ENCODE assay signal across 25 mouse cellular contexts in the genomic region with DNA sequence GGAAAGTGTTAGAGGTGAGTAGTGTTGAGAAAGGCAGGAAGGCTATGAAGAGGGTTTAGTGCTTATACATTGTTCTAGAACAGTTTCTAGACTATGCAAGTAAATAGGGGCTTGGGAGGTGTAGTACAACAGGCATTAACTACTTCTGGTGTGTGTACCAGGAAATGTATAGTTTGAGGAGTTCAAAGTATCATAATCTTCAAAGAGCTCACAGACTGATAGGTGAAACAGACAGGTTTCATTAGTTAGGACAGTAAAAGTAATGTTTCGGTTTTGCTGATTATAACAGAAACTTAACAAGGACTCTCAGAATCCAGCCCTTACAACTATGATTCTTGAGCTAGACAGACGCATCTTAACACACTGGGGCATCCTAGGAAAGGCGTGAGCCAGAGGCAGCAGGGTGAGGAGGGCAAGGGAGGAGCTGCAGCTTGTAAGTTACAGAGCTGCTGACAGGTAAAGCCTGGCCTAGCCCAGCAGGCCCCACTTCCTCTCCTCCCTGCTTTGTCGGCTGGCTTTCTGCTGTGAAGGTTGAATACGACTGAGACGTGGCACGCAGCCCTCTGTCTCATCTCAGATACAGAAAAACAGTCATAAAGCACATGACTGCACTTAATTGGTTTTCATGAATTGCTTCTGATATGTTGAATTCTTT. TPM values are rescaled to one million over a fixed set of nuclear protein-coding genes. Genes with fewer than 3 reads are reported as not detected.
DNase-seq lines count a peak whose midpoint lies in the region; ATAC-seq and TF ChIP-seq lines count a peak whose summit lies in the region.
"Had no signal": no experiment of that assay in that cellular context is flagged by ENCODE, and none has a peak within 500 bp of the region (broad histone marks: within the 10 kb centered on the region; RNA-seq: fewer than 3 reads in every experiment).

No protein-coding gene starts in this region.

- no peaks in the 10 kb centered on the region for H3K79me2 ChIP-seq in heart, adult 2 months (replicated peaks; ENCODE audit: control insufficient read depth, insufficient read depth, low read length)

- no peak overlapping the region for H3K4me3 ChIP-seq in heart, adult 2 months
- H3K4me3 ChIP-seq in small intestine, adult 2 months (ENCODE audit: low read depth, low read length): no peak overlapping the region
- H3K4me3 ChIP-seq in lung, postnatal 0 days (ENCODE audit: low read depth, low read length): no peak overlapping the region
- H3K4me3 ChIP-seq: embryonic facial prominence, embryonic 12.5 days; midbrain, embryonic 10.5 days; neural tube, embryonic 15.5 days; stomach, embryonic 15.5 days had no signal

- ATAC-seq in inflammation-experienced regulatory T-cells, adult 6 months: peak; percentile 80
- ATAC-seq in lung, postnatal 0 days: no peak
- ATAC-seq: hindbrain, postnatal 0 days; midbrain, embryonic 16.5 days had no signal

- TF ChIP-seq EP300 in heart, adult 2 months (IDR thresholded peaks at IDR 0.05; ENCODE audit: insufficient read depth, low read depth, low read length): no peak
- TF ChIP-seq EP300 in lung, postnatal 0 days (IDR thresholded peaks at IDR 0.05): no peak

- no peak for TF ChIP-seq CTCF in heart, adult 2 months (IDR thresholded peaks at IDR 0.05)
- no peak for TF ChIP-seq CTCF in small intestine, adult 2 months (IDR thresholded peaks at IDR 0.05; ENCODE audit: extremely low read depth, insufficient read length, insufficient replicate concordance, low read depth, low read length)
- no peak for TF ChIP-seq CTCF in lung, postnatal 0 days (IDR thresholded peaks at IDR 0.05)

- peak; percentile 51 for DNase-seq in heart, adult 11 months
- no peak for DNase-seq in heart, adult 2 months
- peak; percentile 64 for DNase-seq in CD4-positive, CD25-positive, alpha-beta regulatory T cell, adult 2 months (ENCODE audit: low read depth, low spot score)
- DNase-seq in lung, postnatal 0 days (ENCODE audit: low spot score): no peak
- DNase-seq in ovary, postnatal 36 days (ENCODE audit: low spot score): no peak
- DNase-seq in embryo, embryonic 11 days: no peak
- DNase-seq: adrenal gland, postnatal 14 days; cerebellum, adult 9-11 months; gastrocnemius, postnatal 36 days; heart, postnatal 14 days; kidney, adult 8-10 months; kidney, postnatal 10 days; right cerebral cortex, postnatal 14 days; thymus, adult 2 months had no signal

- H3K36me3 ChIP-seq in heart, adult 2 months (ENCODE audit: control insufficient read depth, insufficient read depth, low read length): no peaks in the 10 kb centered on the region
- no peaks in the 10 kb centered on the region; the same call in 1 of the 2 replicates for H3K36me3 ChIP-seq in small intestine, adult 2 months (ENCODE audit: control insufficient read depth, insufficient read depth, low read length)
- H3K36me3 ChIP-seq in lung, postnatal 0 days (ENCODE audit: insufficient read depth, low read length): no peaks in the 10 kb centered on the region

- intact Hi-C loops in heart, adult 2 months (cut with DNase I): no loop called here

- no peaks in the 10 kb centered on the region for H3K27me3 ChIP-seq in heart, adult 2 months (ENCODE audit: control insufficient read depth, insufficient read depth, low read length)
- H3K27me3 ChIP-seq in small intestine, adult 2 months (ENCODE audit: control insufficient read depth, insufficient read depth, low read length): no peaks in the 10 kb centered on the region
- no peaks in the 10 kb centered on the region for H3K27me3 ChIP-seq in lung, postnatal 0 days (replicated peaks; ENCODE audit: insufficient read depth, low read length)
- H3K27me3 ChIP-seq: embryonic facial prominence, embryonic 12.5 days; neural tube, embryonic 15.5 days; stomach, embryonic 15.5 days had no signal

- H3K27ac ChIP-seq in heart, adult 2 months: no peak overlapping the region
- H3K27ac ChIP-seq in small intestine, adult 2 months (ENCODE audit: insufficient read depth, low read depth, low read length): 0 out of 2 replicates have a peak overlapping the region, but pooled peaks have one; percentile 15
- no peak overlapping the region for H3K27ac ChIP-seq in lung, postnatal 0 days (ENCODE audit: low read length)
- H3K27ac ChIP-seq: embryonic facial prominence, embryonic 12.5 days; hindbrain, postnatal 0 days; macrophage; midbrain, embryonic 10.5 days; neural tube, embryonic 15.5 days; stomach, embryonic 15.5 days had no signal

- H3K9ac ChIP-seq in heart, adult 2 months (ENCODE audit: low read depth, low read length): no peak overlapping the region
- H3K9ac ChIP-seq in lung, postnatal 0 days (replicated peaks; ENCODE audit: low read depth): no peak overlapping the region
- H3K9ac ChIP-seq: embryonic facial prominence, embryonic 12.5 days; neural tube, embryonic 15.5 days; stomach, embryonic 15.5 days had no signal

- no peak overlapping the region for H3K4me2 ChIP-seq in lung, postnatal 0 days (replicated peaks; ENCODE audit: low read depth, low read length)
- H3K4me2 ChIP-seq: embryonic facial prominence, embryonic 12.5 days; neural tube, embryonic 15.5 days; stomach, embryonic 15.5 days had no signal

- no peak for TF ChIP-seq POLR2A in heart, adult 2 months (IDR thresholded peaks at IDR 0.05; ENCODE audit: insufficient read depth, low read depth, low read length)
- no peak for TF ChIP-seq POLR2A in small intestine, adult 2 months (IDR thresholded peaks at IDR 0.05; ENCODE audit: low read depth, low read length)

- 82% methylated on average over 7 of the region's 7 CpGs for WGBS in heart, adult 2 months
- WGBS in small intestine, adult 2 months: 35% methylated on average over 7 of the region's 7 CpGs
- WGBS in lung, postnatal 0 days: 88% methylated on average over 7 of the region's 7 CpGs

- no peaks in the 10 kb centered on the region for H3K4me1 ChIP-seq in heart, adult 2 months (ENCODE audit: control insufficient read depth, insufficient read depth, low read length)
- peaks cover 3% of the 10 kb centered on the region; the same call in 1 of the 2 replicates for H3K4me1 ChIP-seq in small intestine, adult 2 months (ENCODE audit: control insufficient read depth, insufficient read depth, insufficient read length, low read length)
- no peaks in the 10 kb centered on the region for H3K4me1 ChIP-seq in lung, postnatal 0 days (ENCODE audit: insufficient read depth, low read depth, low read length)
- H3K4me1 ChIP-seq: embryonic facial prominence, embryonic 12.5 days; midbrain, embryonic 10.5 days; neural tube, embryonic 15.5 days; stomach, embryonic 15.5 days had no signal

- no peaks in the 10 kb centered on the region for H3K9me3 ChIP-seq in lung, postnatal 0 days (ENCODE audit: low read length)
- H3K9me3 ChIP-seq: embryonic facial prominence, embryonic 12.5 days; midbrain, embryonic 10.5 days; neural tube, embryonic 15.5 days; stomach, embryonic 15.5 days had no signal

RNA-seq across cellular contexts. Expression of a gene that starts 18.3 kb away (rescaled TPM):
- total RNA-seq in heart, adult 2 months (2021): under 1 TPM; 0.39 to 0.59 TPM
- polyA plus RNA-seq in heart, adult 2 months (2012; rRNA removed): 0.70 and 1.3 TPM in 2 replicates
- polyA plus RNA-seq in inflammation-experienced regulatory T-cells, adult 6 months (2017; shearing (Covaris generic)): 10 to 100 TPM; 18.7 to 25.1 (median 22.2) TPM
- polyA plus RNA-seq in small intestine, adult 2 months (2012; rRNA removed): 1.5 and 1.9 TPM in 2 replicates
- polyA plus RNA-seq in lung, postnatal 0 days (2015; fragmentation: Nextera tagmentation; extraction: Ambion mirVana): 4.3 and 5.2 TPM in 2 replicates

RNA-seq across cellular contexts. Expression of a gene that starts 56.3 kb away (rescaled TPM):
- not detected for total RNA-seq in heart, adult 2 months (2021)
- polyA plus RNA-seq in heart, adult 2 months (2012; rRNA removed): not detected in 2 replicates
- not detected for polyA plus RNA-seq in inflammation-experienced regulatory T-cells, adult 6 months (2017; shearing (Covaris generic))
- polyA plus RNA-seq in small intestine, adult 2 months (2012; rRNA removed): not detected in 2 replicates
- 0.08 and 0.10 TPM in 2 replicates for polyA plus RNA-seq in lung, postnatal 0 days (2015; fragmentation: Nextera tagmentation; extraction: Ambion mirVana)
- total RNA-seq: adrenal gland, postnatal 14 days; gastrocnemius, postnatal 36 days; heart, postnatal 14 days; liver, adult 2 months; MEL had no signal
- polyA plus RNA-seq: liver, adult 2 months; macrophage had no signal

Comparison
In these comparisons a context has a peak if more than half of its experiments do, and no peak if none do; other contexts are left out.
1. DNase-seq: peak in heart, adult 11 months (single experiment) and CD4-positive, CD25-positive, alpha-beta regulatory T cell, adult 2 months (single experiment); none in heart, adult 2 months (0 of 2), lung, postnatal 0 days (single experiment), ovary, postnatal 36 days (single experiment) and embryo, embryonic 11 days (single experiment).